ENCODE assay signal across 35 mouse cellular contexts in the genomic region with DNA sequence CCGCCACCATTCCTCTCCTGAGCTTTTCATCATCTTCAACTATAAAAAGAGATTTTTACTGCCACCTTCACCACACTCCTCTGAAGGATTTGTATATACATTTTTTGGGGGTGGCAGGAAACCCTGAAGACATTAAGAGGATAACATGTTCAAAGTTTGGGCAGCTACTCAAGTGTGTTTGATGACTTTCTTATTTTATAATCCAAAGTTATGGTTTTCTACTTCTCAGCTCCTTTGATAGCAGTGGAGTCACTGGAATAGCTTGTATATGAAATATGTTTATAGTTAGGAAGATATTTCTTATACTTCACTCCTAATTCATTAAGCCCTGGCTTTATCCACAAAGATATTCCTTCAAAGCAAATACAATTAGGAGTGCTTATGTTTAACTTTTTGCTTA.
"Had no signal": no experiment of that assay in that cellular context is flagged by ENCODE, and none has a peak within 500 bp of the region (broad histone marks: within the 10 kb centered on the region; RNA-seq: fewer than 3 reads in every experiment).

No protein-coding gene starts in this region.

- H3K36me3 ChIP-seq: heart, embryonic 10.5 days; heart, embryonic 12.5 days; heart, embryonic 13.5 days; heart, embryonic 15.5 days; hindbrain, embryonic 10.5 days; hindbrain, embryonic 12.5 days; hindbrain, embryonic 13.5 days; hindbrain, embryonic 15.5 days; intestine, embryonic 15.5 days; kidney, embryonic 15.5 days had no signal

- ATAC-seq: hindbrain, embryonic 16.5 days; hindbrain, postnatal 0 days; inflammation-experienced regulatory T-cells, adult 6 months; intestine, embryonic 15.5 days; intestine, embryonic 16.5 days; intestine, postnatal 0 days had no signal

- H3K9me3 ChIP-seq: heart, embryonic 10.5 days; heart, embryonic 12.5 days; heart, embryonic 13.5 days; heart, embryonic 15.5 days; hindbrain, embryonic 10.5 days; hindbrain, embryonic 12.5 days; hindbrain, embryonic 13.5 days; hindbrain, embryonic 15.5 days; intestine, embryonic 15.5 days; kidney, embryonic 15.5 days had no signal

- DNase-seq: heart, adult 2 months; heart, postnatal 10 days; heart, postnatal 14 days; heart, postnatal 36 days; heart, postnatal 4 days; kidney, adult 11 months; kidney, adult 18-20 months; kidney, adult 2 months; kidney, adult 8-10 months; kidney, adult 9 months; kidney, postnatal 10 days; kidney, postnatal 14 days; kidney, postnatal 25 days; kidney, postnatal 36 days; kidney, postnatal 4 days; layer of hippocampus, adult 9-11 months had no signal

- H3K27ac ChIP-seq: heart, adult 2 months; heart, embryonic 10.5 days; heart, embryonic 13.5 days; heart, embryonic 15.5 days; hindbrain, embryonic 10.5 days; hindbrain, embryonic 12.5 days; hindbrain, embryonic 13.5 days; hindbrain, embryonic 14.5 days; hindbrain, embryonic 15.5 days; hindbrain, postnatal 0 days; intestine, embryonic 15.5 days; kidney, embryonic 15.5 days; kidney, postnatal 0 days; layer of hippocampus, adult 2 months had no signal

- H3K4me3 ChIP-seq: heart, adult 2 months; heart, embryonic 10.5 days; heart, embryonic 12.5 days; heart, embryonic 13.5 days; heart, embryonic 15.5 days; hindbrain, embryonic 10.5 days; hindbrain, embryonic 12.5 days; hindbrain, embryonic 13.5 days; hindbrain, embryonic 15.5 days; intestine, embryonic 15.5 days; kidney, embryonic 15.5 days; layer of hippocampus, adult 2 months had no signal

- H3K4me1 ChIP-seq: heart, embryonic 10.5 days; heart, embryonic 12.5 days; heart, embryonic 13.5 days; heart, embryonic 15.5 days; hindbrain, embryonic 10.5 days; hindbrain, embryonic 12.5 days; hindbrain, embryonic 13.5 days; hindbrain, embryonic 15.5 days; intestine, embryonic 15.5 days; kidney, embryonic 15.5 days had no signal

- H3K27me3 ChIP-seq: heart, embryonic 12.5 days; heart, embryonic 13.5 days; heart, embryonic 15.5 days; hindbrain, embryonic 12.5 days; hindbrain, embryonic 13.5 days; hindbrain, embryonic 15.5 days; intestine, embryonic 15.5 days; kidney, embryonic 15.5 days had no signal

- H3K9ac ChIP-seq: heart, embryonic 12.5 days; heart, embryonic 13.5 days; heart, embryonic 15.5 days; hindbrain, embryonic 12.5 days; hindbrain, embryonic 13.5 days; hindbrain, embryonic 14.5 days; hindbrain, embryonic 15.5 days; intestine, embryonic 15.5 days; kidney, embryonic 15.5 days had no signal

- H3K4me2 ChIP-seq: heart, embryonic 11.5 days; heart, embryonic 12.5 days; heart, embryonic 13.5 days; heart, embryonic 15.5 days; hindbrain, embryonic 12.5 days; hindbrain, embryonic 13.5 days; hindbrain, embryonic 14.5 days; hindbrain, embryonic 15.5 days; intestine, embryonic 15.5 days; kidney, embryonic 15.5 days had no signal
